Mouse (Mus musculus): Measurements from ENCODE around the gene Cldn13.

The Cldn13 gene

GRCm38 (mm10) chr5:134895291-134895690, 20.0 kb downstream of the Cldn13 start:
- peak in 1 of 2 experiments; percentile 25 for DNase-seq (ENCODE audit: low spot score in 2 of 2)

GRCm38 (mm10) chr5:134892717-134893116, 22.6 kb downstream of the Cldn13 start:
- DNase-seq (ENCODE audit: low spot score in 2 of 2) = no peak

GRCm38 (mm10) chr5:134891552-134891951, 23.8 kb downstream of the Cldn13 start:
- no peak for DNase-seq (ENCODE audit: low spot score in 2 of 2)

- no peak for DNase-seq (ENCODE audit: low spot score in 2 of 2)
Measured at GRCm38 (mm10) chr5:134890601-134891054, 24.7 kb downstream of the Cldn13 start.

- DNase-seq (ENCODE audit: low spot score in 2 of 2) = no peak
Measured at GRCm38 (mm10) chr5:134888505-134888904, 26.8 kb downstream of the Cldn13 start.

GRCm38 (mm10) chr5:134887447-134888335, 27.6 kb downstream of the Cldn13 start:
- no peak for DNase-seq (ENCODE audit: low spot score in 2 of 2)

- no peak for DNase-seq (ENCODE audit: low spot score in 2 of 2)
Measured at GRCm38 (mm10) chr5:134883077-134883476, 32.2 kb downstream of the Cldn13 start.

GRCm38 (mm10) chr5:134876801-134877200, 38.5 kb downstream of the Cldn13 start:
- DNase-seq (ENCODE audit: low spot score in 2 of 2) = no peak

GRCm38 (mm10) chr5:134875245-134875644, 40.1 kb downstream of the Cldn13 start:
- no peak for DNase-seq (ENCODE audit: low spot score in 2 of 2)

- DNase-seq (ENCODE audit: low spot score in 2 of 2) = peak in 1 of 2 experiments; percentile 36
Measured at GRCm38 (mm10) chr5:134873956-134874879, 41.1 kb downstream of the Cldn13 start.

- DNase-seq (ENCODE audit: low spot score in 2 of 2) = no peak
Measured at GRCm38 (mm10) chr5:134873034-134873433, 42.3 kb downstream of the Cldn13 start.

GRCm38 (mm10) chr5:134872597-134872996, 42.7 kb downstream of the Cldn13 start:
- no peak for DNase-seq (ENCODE audit: low spot score in 2 of 2)

GRCm38 (mm10) chr5:134868506-134868905, 46.8 kb downstream of the Cldn13 start:
- DNase-seq (ENCODE audit: low spot score in 2 of 2) = no peak

GRCm38 (mm10) chr5:134867320-134868144, 47.8 kb downstream of the Cldn13 start:
- no peak for DNase-seq (ENCODE audit: low spot score in 2 of 2)

- DNase-seq (ENCODE audit: low spot score in 2 of 2) = no peak
Measured at GRCm38 (mm10) chr5:134865158-134865557, 50.2 kb downstream of the Cldn13 start.
